Mouse (Mus musculus) intestine, embryonic 15.5 days (tissue): ENCODE data around the gene Mrpl54. TPM values are rescaled to one million over a fixed set of nuclear protein-coding genes. Genes with fewer than 3 reads are reported as not detected.

Source experiments
- ATAC-seq: fragments of 200-750 bp; cut with Nextera tagmentation; 2 replicates; pipeline ENCODE4 v1.8.0; 2017; ENCODE audit warnings: moderate TSS enrichment, moderate library complexity
- H3K27ac ChIP-seq: fragments of 300-500 bp; sonication (generic); 2 replicates; pipeline ENCODE4 v1.5.1; 2015; ENCODE audit warnings: mild to moderate bottlenecking, inconsistent platforms
- H3K27me3 ChIP-seq: fragments of 300-500 bp; sonication (generic); replicated peaks from 2 replicates; pipeline ENCODE4 v1.6.1; 2015; ENCODE audit warnings: inconsistent platforms
- H3K36me3 ChIP-seq: fragments of 300-500 bp; sonication (generic); 2 replicates; pipeline ENCODE4 v1.6.1; 2015; ENCODE audit warnings: inconsistent platforms
- H3K4me1 ChIP-seq: fragments of 300-500 bp; sonication (generic); replicated peaks from 2 replicates; pipeline ENCODE4 v1.6.1; 2015; ENCODE audit warnings: inconsistent platforms
- H3K4me2 ChIP-seq: fragments of 300-500 bp; sonication (generic); replicated peaks from 2 replicates; pipeline ENCODE4 v1.6.1; 2015; ENCODE audit warnings: mild to moderate bottlenecking, inconsistent platforms
- H3K4me3 ChIP-seq: fragments of 300-500 bp; sonication (generic); replicated peaks from 2 replicates; pipeline ENCODE4 v1.5.1; 2015; ENCODE audit warnings: inconsistent platforms
- H3K9ac ChIP-seq: fragments of 300-500 bp; sonication (generic); 2 replicates; pipeline ENCODE4 v1.6.1; 2015; ENCODE audit warnings: inconsistent platforms
- H3K9me3 ChIP-seq: fragments of 300-500 bp; sonication (generic); 2 replicates; pipeline ENCODE4 v1.6.1; 2016; ENCODE audit warnings: inconsistent platforms
- WGBS: fragments of 180-500 bp; shearing (Covaris S2); methylation state at CpG from one replicate; pipeline ENCODE4 v1.1.7; 2015; 5-methylcytosine and 5-hydroxymethylcytosine counted together
- polyA plus RNA-seq: library from polyadenylated mRNA; unstranded; fragments of >200 nt; fragmentation: Nextera tagmentation; extraction: Ambion mirVana; gene quantifications from 2 replicates; pipeline ENCODE4 v1.2.1, GENCODE M21; 2015

Mrpl54 gene
- polyA plus RNA-seq, 1 experiment from 2014 or later: 242 TPM

- Histone ChIP-seq H3K27me3 (peaks cover 57% of the 10 kb centered on the region), H3K4me2 (peak within 1 kb of the TSS; percentile 44), H3K4me3 (no peak within 1 kb of the TSS)
Observed at GRCm38 (mm10) chr10:81252424-81253419, 14.0 kb downstream of the Mrpl54 start, which contains the start of gene Matk. Gene Matk, plus strand, starts transcription at chr10:81252935.

GRCm38 (mm10) chr10:81249442-81249841 is 17.3 kb downstream of the Mrpl54 start:
- Histone ChIP-seq H3K4me2 (no peak overlapping the region), H3K27ac (no peak overlapping the region), H3K4me3 (no peak overlapping the region), H3K4me1 (peaks cover 14% of the 10 kb centered on the region), H3K9ac (no peak overlapping the region), H3K9me3 (no peaks in the 10 kb centered on the region), H3K36me3 (no peaks in the 10 kb centered on the region), H3K27me3 (peaks cover 36% of the 10 kb centered on the region)
- WGBS: 86% methylated on average over 8 of the region's 8 CpGs
- ATAC-seq: no peak

More at GRCm38 (mm10) chr10:81252424-81253419, 14.0 kb downstream of the Mrpl54 start, which contains the start of gene Matk:
- H3K9ac ChIP-seq: peak within 1 kb of the TSS; percentile 30; the same call in 1 of the 2 replicates
- 0 out of 2 replicates have a peak, but pooled peaks have one; percentile 36 for ATAC-seq
- H3K36me3 ChIP-seq: no peaks in the 10 kb centered on the region
- H3K4me1 ChIP-seq: peaks cover 19% of the 10 kb centered on the region
- no peak within 1 kb of the TSS for H3K27ac ChIP-seq
- no peaks in the 10 kb centered on the region for H3K9me3 ChIP-seq
- WGBS: 10% methylated on average over 44 of the region's 44 CpGs

- Histone ChIP-seq H3K4me1 (peaks cover 12% of the 10 kb centered on the region), H3K36me3 (no peaks in the 10 kb centered on the region), H3K27me3 (peaks cover 20% of the 10 kb centered on the region), H3K4me3 (no peak overlapping the region), H3K27ac (no peak overlapping the region), H3K9me3 (no peaks in the 10 kb centered on the region), H3K4me2 (no peak overlapping the region), H3K9ac (no peak overlapping the region)
- WGBS: 79% methylated on average over 2 of the region's 2 CpGs
- no peak for ATAC-seq
Observed at GRCm38 (mm10) chr10:81247804-81248203, 18.9 kb downstream of the Mrpl54 start.

GRCm38 (mm10) chr10:81245166-81245565 is 21.6 kb downstream of the Mrpl54 start:
- WGBS: 87% methylated on average over 6 of the region's 6 CpGs
- Histone ChIP-seq H3K27me3 (peaks cover 7% of the 10 kb centered on the region), H3K9me3 (no peaks in the 10 kb centered on the region), H3K4me3 (no peak overlapping the region), H3K36me3 (no peaks in the 10 kb centered on the region), H3K27ac (no peak overlapping the region), H3K4me1 (peaks cover 9% of the 10 kb centered on the region; the same call in 1 of the 2 replicates), H3K9ac (no peak overlapping the region), H3K4me2 (no peak overlapping the region)
- ATAC-seq: no peak

- Histone ChIP-seq H3K4me3 (no peak overlapping the region), H3K27ac (no peak overlapping the region), H3K27me3 (peaks cover 13% of the 10 kb centered on the region), H3K9me3 (no peaks in the 10 kb centered on the region), H3K9ac (no peak overlapping the region), H3K4me2 (no peak overlapping the region), H3K4me1 (peaks cover 11% of the 10 kb centered on the region; the same call in 1 of the 2 replicates), H3K36me3 (no peaks in the 10 kb centered on the region)
- ATAC-seq: peak; percentile 61
- WGBS: 11% methylated on average over 17 of the region's 17 CpGs
Observed at GRCm38 (mm10) chr10:81244595-81244994, 22.1 kb downstream of the Mrpl54 start.

- Histone ChIP-seq H3K4me1 (peaks cover 14% of the 10 kb centered on the region; the same call in 1 of the 2 replicates), H3K4me3 (no peak overlapping the region), H3K9ac (no peak overlapping the region), H3K4me2 (no peak overlapping the region), H3K9me3 (no peaks in the 10 kb centered on the region), H3K27ac (no peak overlapping the region), H3K27me3 (peaks cover 17% of the 10 kb centered on the region), H3K36me3 (no peaks in the 10 kb centered on the region)
- ATAC-seq: no peak
- whole genome bisulfite sequencing: 72% methylated on average over 4 of the region's 4 CpGs
Observed at GRCm38 (mm10) chr10:81244146-81244545, 22.6 kb downstream of the Mrpl54 start.

GRCm38 (mm10) chr10:81242021-81242420 is 24.7 kb downstream of the Mrpl54 start:
- H3K27me3 ChIP-seq: peaks cover 23% of the 10 kb centered on the region
- ATAC-seq: no peak

GRCm38 (mm10) chr10:81240876-81241275 is 25.9 kb downstream of the Mrpl54 start:
- Histone ChIP-seq H3K4me2 (no peak overlapping the region), H3K27me3 (peaks cover 23% of the 10 kb centered on the region), H3K36me3 (no peaks in the 10 kb centered on the region), H3K9me3 (no peaks in the 10 kb centered on the region), H3K4me3 (no peak overlapping the region), H3K27ac (no peak overlapping the region), H3K9ac (no peak overlapping the region), H3K4me1 (peaks cover 14% of the 10 kb centered on the region; the same call in 1 of the 2 replicates)
- WGBS: 32% methylated on average over 13 of the region's 13 CpGs
- ATAC-seq: no peak

More at GRCm38 (mm10) chr10:81242021-81242420, 24.7 kb downstream of the Mrpl54 start:
- Histone ChIP-seq H3K36me3 (no peaks in the 10 kb centered on the region), H3K9ac (no peak overlapping the region), H3K4me2 (no peak overlapping the region), H3K4me1 (peaks cover 14% of the 10 kb centered on the region; the same call in 1 of the 2 replicates), H3K9me3 (no peaks in the 10 kb centered on the region), H3K27ac (no peak overlapping the region), H3K4me3 (no peak overlapping the region)
- WGBS: 89% methylated on average over 16 of the region's 16 CpGs

GRCm38 (mm10) chr10:81238618-81239017 is 28.1 kb downstream of the Mrpl54 start:
- Histone ChIP-seq H3K36me3 (no peaks in the 10 kb centered on the region), H3K9me3 (no peaks in the 10 kb centered on the region), H3K4me3 (no peak overlapping the region), H3K9ac (no peak overlapping the region), H3K27ac (no peak overlapping the region), H3K4me1 (peaks cover 12% of the 10 kb centered on the region), H3K27me3 (peaks cover 23% of the 10 kb centered on the region), H3K4me2 (no peak overlapping the region)
- 77% methylated on average over 2 of the region's 2 CpGs for WGBS
- no peak for ATAC-seq

GRCm38 (mm10) chr10:81236471-81237268 is 30.1 kb downstream of the Mrpl54 start:
- Histone ChIP-seq H3K27ac (no peak overlapping the region), H3K27me3 (peaks cover 27% of the 10 kb centered on the region), H3K9me3 (no peaks in the 10 kb centered on the region), H3K9ac (no peak overlapping the region), H3K4me3 (no peak overlapping the region), H3K36me3 (no peaks in the 10 kb centered on the region), H3K4me2 (no peak overlapping the region), H3K4me1 (peaks cover 21% of the 10 kb centered on the region)
- ATAC-seq: no peak
- WGBS: 86% methylated on average over 12 of the region's 12 CpGs

- H3K27me3 ChIP-seq: peaks cover 29% of the 10 kb centered on the region
- 84% methylated on average over 6 of the region's 6 CpGs for WGBS
- H3K4me3 ChIP-seq: 0 out of 2 replicates have a peak overlapping the region, but pooled peaks have one; percentile 76
- no peaks in the 10 kb centered on the region for H3K36me3 ChIP-seq
- no peak for ATAC-seq
- no peak overlapping the region; the same call in 1 of the 2 replicates for H3K9ac ChIP-seq
- H3K27ac ChIP-seq: peak overlapping the region; percentile 32; the same call in 1 of the 2 replicates
- H3K4me1 ChIP-seq: peaks cover 22% of the 10 kb centered on the region
- peak overlapping the region; percentile 72; the same call in 1 of the 2 replicates for H3K4me2 ChIP-seq
- H3K9me3 ChIP-seq: no peaks in the 10 kb centered on the region
Observed at GRCm38 (mm10) chr10:81234206-81234605, 32.5 kb downstream of the Mrpl54 start.

GRCm38 (mm10) chr10:81233226-81233585 is 33.5 kb downstream of the Mrpl54 start:
- H3K36me3 ChIP-seq: no peaks in the 10 kb centered on the region
- peak overlapping the region; percentile 58 for H3K27ac ChIP-seq
- peaks cover 33% of the 10 kb centered on the region for H3K27me3 ChIP-seq
- peak; percentile 75 for ATAC-seq
- peak overlapping the region; percentile 76 for H3K4me3 ChIP-seq
- H3K4me2 ChIP-seq: peak overlapping the region; percentile 72
- under 1% methylated on average over 24 of the region's 28 CpGs for WGBS
- H3K9me3 ChIP-seq: no peaks in the 10 kb centered on the region
- H3K4me1 ChIP-seq: peaks cover 22% of the 10 kb centered on the region
- H3K9ac ChIP-seq: peak overlapping the region; percentile 77
